Mouse (Mus musculus) bone marrow macrophage, adult 2 months (primary cell): Measurements from ENCODE around the gene Prr29.

ENCODE experiments used
- CTCF ChIP-seq: IDR thresholded peaks from 2 replicates; pipeline ENCODE4 v1.5.1; 2012; ENCODE audit warnings: low read depth, mild to moderate bottlenecking, low read length, moderate library complexity
- POLR2A ChIP-seq: IDR thresholded peaks from 2 replicates; pipeline ENCODE4 v1.6.1; 2012; ENCODE audit warnings: mild to moderate bottlenecking, low read depth, low read length, borderline replicate concordance

GRCm38 (mm10) chr11:106355382-106356128 is 9.7 kb upstream of the Prr29 start:
- no peak for TF ChIP-seq CTCF
- TF ChIP-seq POLR2A, result no peak
